ENCODE assay signal across 13 mouse cellular contexts in the genomic region with DNA sequence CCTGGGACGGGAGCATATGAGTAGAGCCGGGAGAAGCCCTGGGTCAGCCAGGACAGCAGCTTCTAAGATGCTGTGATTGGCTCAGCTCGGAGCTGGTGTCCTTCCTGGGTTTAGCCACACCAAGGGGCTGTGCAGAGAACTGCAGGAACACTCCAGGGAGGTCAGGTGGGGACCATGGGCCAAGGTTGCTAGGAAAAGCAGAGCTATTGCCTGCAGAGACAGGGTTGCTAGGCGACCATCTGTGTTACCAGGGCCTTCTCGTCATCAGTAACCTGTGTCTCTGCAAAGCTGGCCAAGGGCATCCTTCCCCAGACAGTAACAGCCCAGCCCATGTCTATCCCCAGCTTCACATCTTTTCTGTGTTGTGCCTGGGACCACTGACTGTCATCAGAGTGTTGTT. TPM values are rescaled to one million over a fixed set of nuclear protein-coding genes. Genes with fewer than 3 reads are reported as not detected.
A peak's percentile ranks its signal among the peaks of the same experiment; 100 is the strongest.
DNase-seq lines count a peak whose midpoint lies in the region; ATAC-seq and TF ChIP-seq lines count a peak whose summit lies in the region.
"Had no signal": no experiment of that assay in that cellular context is flagged by ENCODE, and none has a peak within 500 bp of the region (broad histone marks: within the 10 kb centered on the region; RNA-seq: fewer than 3 reads in every experiment).

No protein-coding gene starts in this region.

- H3K4me3 ChIP-seq in forebrain, postnatal 0 days (ENCODE audit: low read depth, low read length): no peak overlapping the region
- no peak overlapping the region for H3K4me3 ChIP-seq in forebrain, embryonic 16.5 days (replicated peaks; ENCODE audit: low read length)
- H3K4me3 ChIP-seq in midbrain, embryonic 12.5 days: no peak overlapping the region
- H3K4me3 ChIP-seq in midbrain, embryonic 10.5 days: no peak overlapping the region
- no peak overlapping the region for H3K4me3 ChIP-seq in hindbrain, postnatal 0 days (ENCODE audit: low read length)
- H3K4me3 ChIP-seq: left cerebral cortex, adult 2 months; liver, embryonic 12.5 days had no signal

- ATAC-seq in forebrain, postnatal 0 days: peak; percentile 90
- no peak; the same call in 1 of the 2 replicates for ATAC-seq in forebrain, embryonic 16.5 days
- ATAC-seq in midbrain, embryonic 12.5 days (ENCODE audit: low FRiP score, low read depth): peak; percentile 47; the same call in 1 of the 2 replicates
- ATAC-seq in hindbrain, postnatal 0 days: peak; percentile 88
- ATAC-seq: liver, embryonic 12.5 days had no signal

- 58% methylated on average over 5 of the region's 5 CpGs for WGBS in forebrain, postnatal 0 days
- WGBS in forebrain, embryonic 16.5 days: 56% methylated on average over 5 of the region's 5 CpGs
- 60% methylated on average over 5 of the region's 5 CpGs for WGBS in midbrain, embryonic 12.5 days
- 68% methylated on average over 5 of the region's 5 CpGs for WGBS in midbrain, embryonic 10.5 days
- WGBS in hindbrain, postnatal 0 days: 38% methylated on average over 5 of the region's 5 CpGs

- H3K27ac ChIP-seq in forebrain, postnatal 0 days (ENCODE audit: low read depth, low read length): no peak overlapping the region
- H3K27ac ChIP-seq in forebrain, embryonic 16.5 days (ENCODE audit: low read length): no peak overlapping the region
- H3K27ac ChIP-seq in midbrain, embryonic 12.5 days (replicated peaks): no peak overlapping the region
- H3K27ac ChIP-seq in midbrain, embryonic 10.5 days (replicated peaks): no peak overlapping the region
- 0 out of 2 replicates have a peak overlapping the region, but pooled peaks have one; percentile 11 for H3K27ac ChIP-seq in hindbrain, postnatal 0 days
- H3K27ac ChIP-seq: left cerebral cortex, adult 2 months; liver, embryonic 12.5 days had no signal

- no peaks in the 10 kb centered on the region for H3K27me3 ChIP-seq in forebrain, postnatal 0 days (ENCODE audit: insufficient read depth, low read length)
- H3K27me3 ChIP-seq in forebrain, embryonic 16.5 days (replicated peaks; ENCODE audit: control insufficient read depth, insufficient read depth, low read length): no peaks in the 10 kb centered on the region
- no peaks in the 10 kb centered on the region for H3K27me3 ChIP-seq in midbrain, embryonic 12.5 days
- no peaks in the 10 kb centered on the region for H3K27me3 ChIP-seq in midbrain, embryonic 10.5 days (ENCODE audit: low read depth, poor library complexity, severe bottlenecking)
- H3K27me3 ChIP-seq in hindbrain, postnatal 0 days (ENCODE audit: insufficient read depth, low read length): no peaks in the 10 kb centered on the region
- H3K27me3 ChIP-seq: liver, embryonic 12.5 days had no signal

- H3K9ac ChIP-seq in forebrain, postnatal 0 days: no peak overlapping the region
- H3K9ac ChIP-seq in forebrain, embryonic 16.5 days (replicated peaks; ENCODE audit: low read depth, low read length): no peak overlapping the region
- no peak overlapping the region for H3K9ac ChIP-seq in midbrain, embryonic 12.5 days (replicated peaks)
- no peak overlapping the region for H3K9ac ChIP-seq in hindbrain, postnatal 0 days (replicated peaks; ENCODE audit: low read length)
- H3K9ac ChIP-seq: liver, embryonic 12.5 days had no signal

- no peak overlapping the region for H3K4me2 ChIP-seq in forebrain, postnatal 0 days (ENCODE audit: low read depth)
- no peak overlapping the region for H3K4me2 ChIP-seq in forebrain, embryonic 16.5 days (ENCODE audit: low read length)
- no peak overlapping the region for H3K4me2 ChIP-seq in midbrain, embryonic 12.5 days (replicated peaks)
- no peak overlapping the region for H3K4me2 ChIP-seq in hindbrain, postnatal 0 days (ENCODE audit: low read depth, low read length)
- H3K4me2 ChIP-seq: liver, embryonic 12.5 days had no signal

- H3K9me3 ChIP-seq in forebrain, postnatal 0 days (ENCODE audit: low read length): no peaks in the 10 kb centered on the region
- H3K9me3 ChIP-seq in forebrain, embryonic 16.5 days (ENCODE audit: control insufficient read depth, low read length): no peaks in the 10 kb centered on the region
- H3K9me3 ChIP-seq in midbrain, embryonic 12.5 days: no peaks in the 10 kb centered on the region
- H3K9me3 ChIP-seq in midbrain, embryonic 10.5 days (replicated peaks): no peaks in the 10 kb centered on the region
- no peaks in the 10 kb centered on the region for H3K9me3 ChIP-seq in hindbrain, postnatal 0 days (ENCODE audit: low read length)
- H3K9me3 ChIP-seq: liver, embryonic 12.5 days had no signal

- no peaks in the 10 kb centered on the region for H3K4me1 ChIP-seq in forebrain, postnatal 0 days (ENCODE audit: insufficient read depth)
- H3K4me1 ChIP-seq in forebrain, embryonic 16.5 days (replicated peaks; ENCODE audit: control insufficient read depth, insufficient read depth, low read length): no peaks in the 10 kb centered on the region
- H3K4me1 ChIP-seq in midbrain, embryonic 12.5 days: no peaks in the 10 kb centered on the region
- no peaks in the 10 kb centered on the region for H3K4me1 ChIP-seq in midbrain, embryonic 10.5 days
- H3K4me1 ChIP-seq in hindbrain, postnatal 0 days (ENCODE audit: insufficient read depth, low read length): peaks cover 4% of the 10 kb centered on the region; the same call in 1 of the 2 replicates

- TF ChIP-seq CTCF in forebrain, postnatal 0 days (IDR thresholded peaks at IDR 0.05; ENCODE audit: low read depth): 0 out of 2 replicates have a peak, but pooled peaks have one; percentile 4
- TF ChIP-seq CTCF in hindbrain, postnatal 0 days (IDR thresholded peaks at IDR 0.05; ENCODE audit: low read depth): 0 out of 2 replicates have a peak, but pooled peaks have one; percentile 27

- DNase-seq in forebrain, postnatal 0 days: peak; percentile 19
- no peak for DNase-seq in midbrain, embryonic 10.5 days (ENCODE audit: low spot score)
- DNase-seq in hindbrain, postnatal 0 days (ENCODE audit: low spot score): peak; percentile 59
- peak; percentile 17 for DNase-seq in right cerebral cortex, postnatal 4 days
- DNase-seq in gastrocnemius, postnatal 10 days: no peak
- DNase-seq: adrenal gland, adult 2 months; heart, postnatal 4 days; lung, postnatal 14 days had no signal

- no peaks in the 10 kb centered on the region for H3K36me3 ChIP-seq in forebrain, postnatal 0 days (ENCODE audit: insufficient read depth)
- no peaks in the 10 kb centered on the region for H3K36me3 ChIP-seq in forebrain, embryonic 16.5 days (ENCODE audit: control insufficient read depth, insufficient read depth)
- H3K36me3 ChIP-seq in midbrain, embryonic 12.5 days: no peaks in the 10 kb centered on the region
- no peaks in the 10 kb centered on the region for H3K36me3 ChIP-seq in midbrain, embryonic 10.5 days
- H3K36me3 ChIP-seq in hindbrain, postnatal 0 days (ENCODE audit: insufficient read depth, low read length): no peaks in the 10 kb centered on the region
- H3K36me3 ChIP-seq: liver, embryonic 12.5 days had no signal

RNA-seq across cellular contexts. Expression of a gene that starts 24.9 kb away (rescaled TPM):
- 0.33 and 0.85 TPM in 2 replicates for total RNA-seq in forebrain, postnatal 0 days (2014; rRNA removed)
- polyA plus RNA-seq in forebrain, postnatal 0 days (2015; fragmentation: Nextera tagmentation; extraction: Ambion mirVana): 0.47 and 1.2 TPM in 2 replicates
- polyA plus RNA-seq in forebrain, embryonic 16.5 days (2015; fragmentation: Nextera tagmentation; extraction: Ambion mirVana): 0.16 and 0.52 TPM in 2 replicates
- polyA plus RNA-seq in midbrain, embryonic 12.5 days (2016; fragmentation: Nextera tagmentation; extraction: Ambion mirVana): 0.05 and 0.13 TPM in 2 replicates
- polyA plus RNA-seq in midbrain, embryonic 10.5 days (2016; fragmentation: Nextera tagmentation; extraction: Ambion mirVana): 0.17 TPM in 1 of 2 replicates, not detected in the other
- total RNA-seq in hindbrain, postnatal 0 days (2014; rRNA removed): 0.52 and 0.83 TPM in 2 replicates
- 1.2 and 1.7 TPM in 2 replicates for polyA plus RNA-seq in hindbrain, postnatal 0 days (2015; fragmentation: Nextera tagmentation; extraction: Ambion mirVana)
- under 1 TPM; 0.27 to 0.73 TPM for total RNA-seq in gastrocnemius, postnatal 10 days (2021)
- polyA plus RNA-seq: liver, embryonic 12.5 days had no signal

RNA-seq across cellular contexts. Expression of a gene that starts 28.9 kb away (rescaled TPM):
- 1.2 and 1.3 TPM in 2 replicates for total RNA-seq in forebrain, postnatal 0 days (2014; rRNA removed)
- polyA plus RNA-seq in forebrain, postnatal 0 days (2015; fragmentation: Nextera tagmentation; extraction: Ambion mirVana): 0.86 and 1.8 TPM in 2 replicates
- 1.5 TPM in 1 of 2 replicates, not detected in the other for polyA plus RNA-seq in forebrain, embryonic 16.5 days (2015; fragmentation: Nextera tagmentation; extraction: Ambion mirVana)
- polyA plus RNA-seq in midbrain, embryonic 12.5 days (2016; fragmentation: Nextera tagmentation; extraction: Ambion mirVana): not detected in 2 replicates
- polyA plus RNA-seq in midbrain, embryonic 10.5 days (2016; fragmentation: Nextera tagmentation; extraction: Ambion mirVana): 0.37 TPM in 1 of 2 replicates, not detected in the other
- total RNA-seq in hindbrain, postnatal 0 days (2014; rRNA removed): 1.4 TPM in 1 of 2 replicates, not detected in the other
- 3.1 and 3.7 TPM in 2 replicates for polyA plus RNA-seq in hindbrain, postnatal 0 days (2015; fragmentation: Nextera tagmentation; extraction: Ambion mirVana)
- total RNA-seq in gastrocnemius, postnatal 10 days (2021): not detected
- total RNA-seq: granulocyte monocyte progenitor cell, adult 5-6 weeks; heart, postnatal 4 days; left cerebral cortex, adult 2 months had no signal
- polyA plus RNA-seq: liver, embryonic 12.5 days had no signal

RNA-seq across cellular contexts. Expression of a gene that starts 50.3 kb away (rescaled TPM):
- 11.8 and 15.7 TPM in 2 replicates for total RNA-seq in forebrain, postnatal 0 days (2014; rRNA removed)
- 10.7 and 13.4 TPM in 2 replicates for polyA plus RNA-seq in forebrain, postnatal 0 days (2015; fragmentation: Nextera tagmentation; extraction: Ambion mirVana)
- 19.8 and 21.8 TPM in 2 replicates for polyA plus RNA-seq in forebrain, embryonic 16.5 days (2015; fragmentation: Nextera tagmentation; extraction: Ambion mirVana)
- 19.1 and 20.6 TPM in 2 replicates for polyA plus RNA-seq in midbrain, embryonic 12.5 days (2016; fragmentation: Nextera tagmentation; extraction: Ambion mirVana)
- 11.1 and 14.1 TPM in 2 replicates for polyA plus RNA-seq in midbrain, embryonic 10.5 days (2016; fragmentation: Nextera tagmentation; extraction: Ambion mirVana)
- total RNA-seq in hindbrain, postnatal 0 days (2014; rRNA removed): 18.3 and 21.0 TPM in 2 replicates
- polyA plus RNA-seq in hindbrain, postnatal 0 days (2015; fragmentation: Nextera tagmentation; extraction: Ambion mirVana): 9.2 and 10.5 TPM in 2 replicates
- total RNA-seq in gastrocnemius, postnatal 10 days (2021): 1 to 10 TPM; 6.6 to 8.9 TPM

RNA-seq across cellular contexts. Expression of a gene that starts 50.6 kb away (rescaled TPM):
- total RNA-seq in forebrain, postnatal 0 days (2014; rRNA removed): 30.8 and 66.0 TPM in 2 replicates
- 34.9 and 38.6 TPM in 2 replicates for polyA plus RNA-seq in forebrain, postnatal 0 days (2015; fragmentation: Nextera tagmentation; extraction: Ambion mirVana)
- 46.6 and 49.7 TPM in 2 replicates for polyA plus RNA-seq in forebrain, embryonic 16.5 days (2015; fragmentation: Nextera tagmentation; extraction: Ambion mirVana)
- polyA plus RNA-seq in midbrain, embryonic 12.5 days (2016; fragmentation: Nextera tagmentation; extraction: Ambion mirVana): 33.9 and 37.1 TPM in 2 replicates
- 47.7 and 50.1 TPM in 2 replicates for polyA plus RNA-seq in midbrain, embryonic 10.5 days (2016; fragmentation: Nextera tagmentation; extraction: Ambion mirVana)
- 22.8 and 68.5 TPM in 2 replicates for total RNA-seq in hindbrain, postnatal 0 days (2014; rRNA removed)
- polyA plus RNA-seq in hindbrain, postnatal 0 days (2015; fragmentation: Nextera tagmentation; extraction: Ambion mirVana): 25.6 and 25.9 TPM in 2 replicates
- 10 to 100 TPM in 1 of 2 experiments, 1 to 10 TPM in 1; 8.2 to 13.1 TPM for total RNA-seq in gastrocnemius, postnatal 10 days (2021)

Comparison
In these comparisons a context has a peak if more than half of its experiments do, and no peak if none do; other contexts are left out.
1. DNase-seq: peak in forebrain, postnatal 0 days (single experiment), hindbrain, postnatal 0 days (single experiment) and right cerebral cortex, postnatal 4 days (single experiment); none in midbrain, embryonic 10.5 days (single experiment) and gastrocnemius, postnatal 10 days (single experiment).